Comparison of ENCODE assay signal across 7 mouse cellular contexts in genomic region chr13:55464027-55464884, GRCm38 (mm10). TPM values are rescaled to one million over a fixed set of nuclear protein-coding genes. Genes with fewer than 3 reads are reported as not detected.
A peak's percentile ranks its signal among the peaks of the same experiment; 100 is the strongest.
DNase-seq lines count a peak whose midpoint lies in the region; ATAC-seq and TF ChIP-seq lines count a peak whose summit lies in the region.

Prr7 (plus strand) TSS chr13:55464267.

- intact Hi-C loops in left cerebral cortex, postnatal 14 days (cut with DNase I): no loop called here

- CTCF ChIA-PET in Patski (lab: Charles Lee): interaction anchor here (0.9 to 2.4 kb wide), 5 partner anchors 10 to 59 kb away, joined by 3 to 9 read pairs (median 4); no protein-coding TSS in a partner anchor

- H3K27ac ChIP-seq in embryonic facial prominence, embryonic 11.5 days (replicated peaks; ENCODE audit: low read depth, low read length): peak within 1 kb of the TSS; percentile 91
- H3K27ac ChIP-seq in hindbrain, embryonic 10.5 days: peak within 1 kb of the TSS; percentile 97
- H3K27ac ChIP-seq in midbrain, embryonic 11.5 days (ENCODE audit: low read depth, low read length): peak within 1 kb of the TSS; percentile 97

- no peak for ATAC-seq in Patski
- peak; percentile 68 for ATAC-seq in embryonic facial prominence, embryonic 11.5 days (replicated peaks; ENCODE audit: insufficient number of reproducible peaks, low FRiP score, low TSS enrichment, low read depth)
- ATAC-seq in midbrain, embryonic 11.5 days (ENCODE audit: low FRiP score): peak; percentile 87

- H3K4me1 ChIP-seq in embryonic facial prominence, embryonic 11.5 days (ENCODE audit: control insufficient read depth, insufficient read depth, low read length): peaks cover 5% of the 10 kb centered on the region; the same call in 1 of the 2 replicates
- H3K4me1 ChIP-seq in hindbrain, embryonic 10.5 days (replicated peaks): peaks cover 70% of the 10 kb centered on the region
- peaks cover 32% of the 10 kb centered on the region for H3K4me1 ChIP-seq in midbrain, embryonic 11.5 days (ENCODE audit: control insufficient read depth, insufficient read depth, low read length)

- H3K36me3 ChIP-seq in embryonic facial prominence, embryonic 11.5 days (replicated peaks; ENCODE audit: control insufficient read depth, insufficient read depth, low read depth, low read length): peaks cover 4% of the 10 kb centered on the region
- H3K36me3 ChIP-seq in hindbrain, embryonic 10.5 days: peaks cover 35% of the 10 kb centered on the region
- peaks cover 7% of the 10 kb centered on the region; the same call in 1 of the 2 replicates for H3K36me3 ChIP-seq in midbrain, embryonic 11.5 days (ENCODE audit: control insufficient read depth, insufficient read depth, low read length)

- peak within 1 kb of the TSS; percentile 74 for H3K9ac ChIP-seq in embryonic facial prominence, embryonic 11.5 days (replicated peaks; ENCODE audit: low read length)
- peak within 1 kb of the TSS; percentile 87 for H3K9ac ChIP-seq in midbrain, embryonic 11.5 days (ENCODE audit: low read length)

- no peaks in the 10 kb centered on the region for H3K9me3 ChIP-seq in embryonic facial prominence, embryonic 11.5 days (replicated peaks; ENCODE audit: control insufficient read depth, low read length)
- H3K9me3 ChIP-seq in hindbrain, embryonic 10.5 days: no peaks in the 10 kb centered on the region
- no peaks in the 10 kb centered on the region for H3K9me3 ChIP-seq in midbrain, embryonic 11.5 days (ENCODE audit: control insufficient read depth, low read length)

- POLR2A ChIA-PET in Patski (lab: Charles Lee): interaction anchor here (0.6 to 1.9 kb wide), 6 partner anchors 8 to 24 kb away, joined by 3 to 9 read pairs (median 4); partner anchors contain the start of gene Grk6

- peak within 1 kb of the TSS; percentile 95 for H3K4me2 ChIP-seq in embryonic facial prominence, embryonic 11.5 days (ENCODE audit: low read depth, low read length)
- H3K4me2 ChIP-seq in midbrain, embryonic 11.5 days: peak within 1 kb of the TSS; percentile 54

- TF ChIP-seq CTCF in Patski (IDR thresholded peaks at IDR 0.05): no peak

- H3K27me3 ChIP-seq in Patski: no peaks in the 10 kb centered on the region
- no peaks in the 10 kb centered on the region for H3K27me3 ChIP-seq in embryonic facial prominence, embryonic 11.5 days (ENCODE audit: control insufficient read depth, insufficient read depth, low read length)
- peaks cover 16% of the 10 kb centered on the region for H3K27me3 ChIP-seq in hindbrain, embryonic 10.5 days (ENCODE audit: insufficient read depth, poor library complexity, severe bottlenecking)
- no peaks in the 10 kb centered on the region for H3K27me3 ChIP-seq in midbrain, embryonic 11.5 days (ENCODE audit: control insufficient read depth, insufficient read depth, low read length)

- under 1% methylated on average over 68 of the region's 84 CpGs for WGBS in embryonic facial prominence, embryonic 11.5 days
- under 1% methylated on average over 84 of the region's 84 CpGs for WGBS in hindbrain, embryonic 10.5 days
- WGBS in midbrain, embryonic 11.5 days: under 1% methylated on average over 70 of the region's 84 CpGs

- in situ Hi-C loops in Patski (cut with MboI; ENCODE audit: low pct_unique_long_range_greater_than_20kb): no loop called here

- peak; percentile 56 to 61 for DNase-seq in CD8-positive naive resting alpha-beta T cell, adult 2 months (ENCODE audit: low read depth in 2 of 2, low spot score in 2 of 2)
- DNase-seq in Patski (ENCODE audit: low read depth, low spot score): no peak
- DNase-seq in embryonic facial prominence, embryonic 11.5 days (ENCODE audit: low spot score): peak; percentile 81
- DNase-seq in hindbrain, embryonic 10.5 days (ENCODE audit: low spot score): peak; percentile 88
- DNase-seq in left cerebral cortex, postnatal 14 days (ENCODE audit: low spot score in 2 of 2): peak; percentile 78 to 83
- peak; percentile 99 for DNase-seq in midbrain, embryonic 11.5 days (ENCODE audit: low spot score, missing footprints)
- peak; percentile 41 to 80 for DNase-seq in spleen, postnatal 4 days (ENCODE audit: low spot score in 2 of 2)

- peak within 1 kb of the TSS; percentile 69 for H3K4me3 ChIP-seq in embryonic facial prominence, embryonic 11.5 days (ENCODE audit: low read depth, low read length)
- peak within 1 kb of the TSS; percentile 75 for H3K4me3 ChIP-seq in hindbrain, embryonic 10.5 days
- peak within 1 kb of the TSS; percentile 53 for H3K4me3 ChIP-seq in midbrain, embryonic 11.5 days (ENCODE audit: low read depth, low read length)

RNA-seq across cellular contexts. Expression of gene Prr7, which starts in this region (rescaled TPM):
- 11.7 TPM for polyA plus RNA-seq in Patski (2021)
- polyA plus RNA-seq in embryonic facial prominence, embryonic 11.5 days (2014; fragmentation: Nextera tagmentation; extraction: Ambion mirVana): 1.7 TPM in 2 replicates
- polyA plus RNA-seq in hindbrain, embryonic 10.5 days (2016; fragmentation: Nextera tagmentation; extraction: Ambion mirVana): 0.69 and 1.0 TPM in 2 replicates
- 100 to 1,000 TPM in 1 of 2 experiments, 10 to 100 TPM in 1; 98.9 to 104 TPM for total RNA-seq in left cerebral cortex, postnatal 14 days (2021)
- polyA plus RNA-seq in midbrain, embryonic 11.5 days (2014; fragmentation: Nextera tagmentation; extraction: Ambion mirVana): 2.8 and 3.0 TPM in 2 replicates
